Mouse (Mus musculus) forebrain, embryonic 12.5 days (tissue): ENCODE measurements at regions not wholly inside any gene's neighbourhood (a gene's known extent, or its start where the extent isn't known, plus 50 kb on each side); places are given as distances from the start of the nearest gene placed in this dataset.

Source experiments
- ATAC-seq: fragments of 200-750 bp; cut with Nextera tagmentation; 2 replicates; pipeline ENCODE4 v1.8.0; 2017; ENCODE audit warnings: moderate TSS enrichment; ENCODE audit not compliant: low FRiP score
- H3K27ac ChIP-seq: fragments of 300-500 bp; sonication (generic); 2 replicates; pipeline ENCODE4 v1.5.1; 2016; ENCODE audit warnings: mild to moderate bottlenecking
- H3K27me3 ChIP-seq: fragments of 300-500 bp; sonication (generic); 2 replicates; pipeline ENCODE4 v1.6.1; 2016; ENCODE audit warnings: mild to moderate bottlenecking
- H3K36me3 ChIP-seq: fragments of 300-500 bp; sonication (generic); replicated peaks from 2 replicates; pipeline ENCODE4 v1.6.1; 2016; ENCODE audit warnings: mild to moderate bottlenecking
- H3K4me1 ChIP-seq: fragments of 300-500 bp; sonication (generic); 2 replicates; pipeline ENCODE4 v1.6.1; 2016
- H3K4me2 ChIP-seq: fragments of 300-500 bp; sonication (generic); 2 replicates; pipeline ENCODE4 v1.6.1; 2016; ENCODE audit warnings: mild to moderate bottlenecking, moderate library complexity
- H3K4me3 ChIP-seq: fragments of 300-500 bp; sonication (generic); replicated peaks from 2 replicates; pipeline ENCODE4 v1.5.1; 2016; ENCODE audit warnings: mild to moderate bottlenecking
- H3K9ac ChIP-seq: fragments of 300-500 bp; sonication (generic); 2 replicates; pipeline ENCODE4 v1.6.1; 2016; ENCODE audit warnings: mild to moderate bottlenecking
- H3K9me3 ChIP-seq: fragments of 300-500 bp; sonication (generic); 2 replicates; pipeline ENCODE4 v1.6.1; 2016
- WGBS: fragments of 180-500 bp; shearing (Covaris S2); methylation state at CpG from one replicate; pipeline ENCODE4 v1.1.7; 2016; 5-methylcytosine and 5-hydroxymethylcytosine counted together

- no peak overlapping the region for H3K27ac ChIP-seq
- no peaks in the 10 kb centered on the region for H3K27me3 ChIP-seq
- no peak overlapping the region for H3K4me3 ChIP-seq
- no peaks in the 10 kb centered on the region for H3K36me3 ChIP-seq
- WGBS, result 87% methylated on average over 3 of the region's 3 CpGs
- no peaks in the 10 kb centered on the region for H3K4me1 ChIP-seq
- H3K9me3 ChIP-seq, result no peaks in the 10 kb centered on the region
- H3K4me2 ChIP-seq, result no peak overlapping the region
- ATAC-seq, result no peak
- H3K9ac ChIP-seq, result no peak overlapping the region
Measured at GRCm38 (mm10) chr8:76429818-76430217, 469.4 kb upstream of the Nr3c2 start.

GRCm38 (mm10) chr8:76432813-76433212 lies 466.4 kb upstream of the Nr3c2 start:
- no peaks in the 10 kb centered on the region for H3K36me3 ChIP-seq
- no peaks in the 10 kb centered on the region for H3K4me1 ChIP-seq
- H3K9me3 ChIP-seq, result no peaks in the 10 kb centered on the region

GRCm38 (mm10) chr8:76437951-76438350 lies 461.3 kb upstream of the Nr3c2 start:
- WGBS, result 91% methylated on average over 3 of the region's 3 CpGs
- no peak overlapping the region for H3K9ac ChIP-seq
- H3K27ac ChIP-seq, result no peak overlapping the region
- ATAC-seq, result no peak
- H3K4me2 ChIP-seq, result no peak overlapping the region
- no peaks in the 10 kb centered on the region for H3K36me3 ChIP-seq
- H3K4me3 ChIP-seq, result no peak overlapping the region
- H3K27me3 ChIP-seq, result no peaks in the 10 kb centered on the region
- H3K4me1 ChIP-seq, result no peaks in the 10 kb centered on the region
- no peaks in the 10 kb centered on the region for H3K9me3 ChIP-seq

More at GRCm38 (mm10) chr8:76432813-76433212, 466.4 kb upstream of the Nr3c2 start:
- Histone ChIP-seq H3K9ac (no peak overlapping the region), H3K27me3 (no peaks in the 10 kb centered on the region), H3K27ac (no peak overlapping the region), H3K4me2 (no peak overlapping the region), H3K4me3 (no peak overlapping the region)
- no peak for ATAC-seq

GRCm38 (mm10) chr8:76474464-76475208 lies 424.6 kb upstream of the Nr3c2 start:
- H3K9ac ChIP-seq, result no peak overlapping the region
- H3K9me3 ChIP-seq, result no peaks in the 10 kb centered on the region
- ATAC-seq, result no peak
- H3K4me1 ChIP-seq, result no peaks in the 10 kb centered on the region
- H3K27ac ChIP-seq, result no peak overlapping the region
- H3K4me2 ChIP-seq, result no peak overlapping the region
- H3K4me3 ChIP-seq, result no peak overlapping the region
- WGBS, result 80% methylated on average over 5 of the region's 5 CpGs
- no peaks in the 10 kb centered on the region for H3K27me3 ChIP-seq
- H3K36me3 ChIP-seq, result no peaks in the 10 kb centered on the region

- no peaks in the 10 kb centered on the region for H3K36me3 ChIP-seq
- H3K27me3 ChIP-seq, result no peaks in the 10 kb centered on the region
- no peaks in the 10 kb centered on the region for H3K9me3 ChIP-seq
- H3K9ac ChIP-seq, result no peak overlapping the region
- no peak overlapping the region for H3K4me2 ChIP-seq
- no peaks in the 10 kb centered on the region for H3K4me1 ChIP-seq
- H3K4me3 ChIP-seq, result no peak overlapping the region
- no peak overlapping the region for H3K27ac ChIP-seq
- no peak for ATAC-seq
- WGBS, result 87% methylated on average over 4 of the region's 4 CpGs
Measured at GRCm38 (mm10) chr8:76478966-76479365, 420.3 kb upstream of the Nr3c2 start.

GRCm38 (mm10) chr8:76503621-76504020 lies 395.6 kb upstream of the Nr3c2 start:
- Histone ChIP-seq H3K27ac (no peak overlapping the region), H3K9ac (no peak overlapping the region), H3K4me3 (no peak overlapping the region), H3K36me3 (no peaks in the 10 kb centered on the region), H3K4me1 (no peaks in the 10 kb centered on the region), H3K4me2 (no peak overlapping the region), H3K9me3 (no peaks in the 10 kb centered on the region), H3K27me3 (no peaks in the 10 kb centered on the region)
- 87% methylated on average over 1 of the region's 1 CpGs for WGBS
- ATAC-seq, result no peak

- H3K4me3 ChIP-seq, result no peak overlapping the region
Measured at GRCm38 (mm10) chr8:76507247-76507646, 392.0 kb upstream of the Nr3c2 start.

GRCm38 (mm10) chr8:76509201-76509600 lies 390.0 kb upstream of the Nr3c2 start:
- H3K4me2 ChIP-seq, result no peak overlapping the region
- H3K4me1 ChIP-seq, result no peaks in the 10 kb centered on the region
- no peak overlapping the region for H3K9ac ChIP-seq
- no peak for ATAC-seq
- H3K27me3 ChIP-seq, result no peaks in the 10 kb centered on the region
- H3K9me3 ChIP-seq, result no peaks in the 10 kb centered on the region
- H3K36me3 ChIP-seq, result no peaks in the 10 kb centered on the region
- H3K4me3 ChIP-seq, result no peak overlapping the region
- H3K27ac ChIP-seq, result no peak overlapping the region

More at GRCm38 (mm10) chr8:76507247-76507646, 392.0 kb upstream of the Nr3c2 start:
- Histone ChIP-seq H3K27me3 (no peaks in the 10 kb centered on the region), H3K9ac (no peak overlapping the region), H3K36me3 (no peaks in the 10 kb centered on the region), H3K27ac (no peak overlapping the region), H3K4me2 (no peak overlapping the region), H3K9me3 (no peaks in the 10 kb centered on the region), H3K4me1 (no peaks in the 10 kb centered on the region)
- WGBS, result 87% methylated on average over 3 of the region's 3 CpGs
- ATAC-seq, result no peak

- Histone ChIP-seq H3K4me1 (no peaks in the 10 kb centered on the region), H3K36me3 (no peaks in the 10 kb centered on the region), H3K4me2 (no peak overlapping the region), H3K4me3 (no peak overlapping the region), H3K27me3 (no peaks in the 10 kb centered on the region), H3K27ac (no peak overlapping the region), H3K9me3 (no peaks in the 10 kb centered on the region), H3K9ac (no peak overlapping the region)
- 80% methylated on average over 1 of the region's 1 CpGs for WGBS
- no peak for ATAC-seq
Measured at GRCm38 (mm10) chr8:76514132-76514531, 385.1 kb upstream of the Nr3c2 start.

- Histone ChIP-seq H3K4me1 (no peaks in the 10 kb centered on the region), H3K9me3 (no peaks in the 10 kb centered on the region), H3K9ac (no peak overlapping the region), H3K36me3 (no peaks in the 10 kb centered on the region), H3K27ac (no peak overlapping the region), H3K4me2 (no peak overlapping the region), H3K4me3 (no peak overlapping the region), H3K27me3 (no peaks in the 10 kb centered on the region)
- no peak for ATAC-seq
- WGBS, result 91% methylated on average over 3 of the region's 3 CpGs
Measured at GRCm38 (mm10) chr8:76538806-76539480, 360.3 kb upstream of the Nr3c2 start.

GRCm38 (mm10) chr8:76539638-76540037 lies 359.6 kb upstream of the Nr3c2 start:
- Histone ChIP-seq H3K4me2 (no peak overlapping the region), H3K9me3 (no peaks in the 10 kb centered on the region), H3K27me3 (no peaks in the 10 kb centered on the region), H3K27ac (no peak overlapping the region), H3K36me3 (no peaks in the 10 kb centered on the region), H3K4me1 (no peaks in the 10 kb centered on the region), H3K9ac (no peak overlapping the region), H3K4me3 (no peak overlapping the region)
- 91% methylated on average over 4 of the region's 4 CpGs for WGBS
- no peak for ATAC-seq

GRCm38 (mm10) chr8:76540611-76541010 lies 358.6 kb upstream of the Nr3c2 start:
- no peaks in the 10 kb centered on the region for H3K36me3 ChIP-seq
- H3K4me2 ChIP-seq, result no peak overlapping the region
- H3K9me3 ChIP-seq, result no peaks in the 10 kb centered on the region
- no peaks in the 10 kb centered on the region for H3K27me3 ChIP-seq
- no peaks in the 10 kb centered on the region for H3K4me1 ChIP-seq
- no peak overlapping the region for H3K27ac ChIP-seq
- ATAC-seq, result no peak
- H3K9ac ChIP-seq, result no peak overlapping the region
- H3K4me3 ChIP-seq, result no peak overlapping the region
- 66% methylated on average over 3 of the region's 3 CpGs for WGBS

- 90% methylated on average over 2 of the region's 2 CpGs for WGBS
- no peaks in the 10 kb centered on the region for H3K4me1 ChIP-seq
- H3K36me3 ChIP-seq, result no peaks in the 10 kb centered on the region
- no peak overlapping the region for H3K4me2 ChIP-seq
- no peak overlapping the region for H3K9ac ChIP-seq
- ATAC-seq, result no peak
- no peaks in the 10 kb centered on the region for H3K9me3 ChIP-seq
- no peak overlapping the region for H3K4me3 ChIP-seq
- H3K27ac ChIP-seq, result no peak overlapping the region
- no peaks in the 10 kb centered on the region for H3K27me3 ChIP-seq
Measured at GRCm38 (mm10) chr8:76551681-76552080, 347.6 kb upstream of the Nr3c2 start.
